Mouse (Mus musculus) forebrain, embryonic 10.5 days (tissue): ENCODE measurements around the gene 2310061N02Rik. TPM values are rescaled to one million over a fixed set of nuclear protein-coding genes. Genes with fewer than 3 reads are reported as not detected.

ENCODE experiments used
- DNase-seq: peaks from one replicate; pipeline ENCODE4 v3.0.0-alpha.2; 2017; ENCODE audit warnings: low spot score; ENCODE audit errors: extremely low spot score
- H3K27ac ChIP-seq: fragments of 300-500 bp; sonication (generic); 2 replicates; pipeline ENCODE4 v1.5.1; 2016; ENCODE audit warnings: mild to moderate bottlenecking
- H3K27me3 ChIP-seq: fragments of 300-500 bp; sonication (generic); 2 replicates; pipeline ENCODE4 v1.6.1; 2016; ENCODE audit warnings: mild to moderate bottlenecking; ENCODE audit not compliant: poor library complexity, severe bottlenecking
- H3K36me3 ChIP-seq: fragments of 300-500 bp; sonication (generic); replicated peaks from 2 replicates; pipeline ENCODE4 v1.6.1; 2016; ENCODE audit warnings: mild to moderate bottlenecking, moderate library complexity
- H3K4me1 ChIP-seq: fragments of 300-500 bp; sonication (generic); 2 replicates; pipeline ENCODE4 v1.6.1; 2016
- H3K4me3 ChIP-seq: fragments of 300-500 bp; sonication (generic); 2 replicates; pipeline ENCODE4 v1.5.1; 2016; ENCODE audit warnings: mild to moderate bottlenecking, moderate library complexity
- H3K9me3 ChIP-seq: fragments of 300-500 bp; sonication (generic); 2 replicates; pipeline ENCODE4 v1.6.1; 2016; ENCODE audit warnings: mild to moderate bottlenecking, moderate library complexity
- WGBS: fragments of 180-500 bp; shearing (Covaris S2); methylation state at CpG from one replicate; pipeline ENCODE4 v1.1.7; 2016; 5-methylcytosine and 5-hydroxymethylcytosine counted together
- polyA plus RNA-seq: library from polyadenylated mRNA; unstranded; fragments of >200 nt; fragmentation: Nextera tagmentation; extraction: Ambion mirVana; gene quantifications from 2 replicates; pipeline ENCODE4 v1.2.1, GENCODE M21; 2016

Gene 2310061N02Rik
- polyA plus RNA-seq, 1 experiment from 2014 or later, result not detected

DNA sequence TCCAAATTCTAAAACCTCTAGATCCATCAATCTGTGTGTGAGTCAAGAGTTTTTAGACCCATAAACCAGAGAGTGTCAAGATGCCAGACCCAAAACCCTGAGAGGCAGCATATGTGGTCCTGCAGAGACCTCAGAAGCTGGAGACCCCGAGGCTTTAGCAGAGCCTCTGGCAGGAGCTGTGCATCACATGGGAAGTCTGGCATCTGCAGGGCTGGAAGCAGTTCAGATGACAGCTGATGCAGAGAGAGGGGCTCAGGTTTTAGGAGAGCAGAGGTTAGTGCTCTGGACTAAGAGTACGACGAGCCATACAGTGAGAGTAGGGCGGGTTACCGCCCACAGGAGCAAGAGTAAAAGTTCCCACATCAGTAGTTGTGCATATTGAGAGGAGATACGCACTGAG is 28.7 kb downstream of the 2310061N02Rik start:
- no peak overlapping the region for H3K4me3 ChIP-seq
- H3K36me3 ChIP-seq, result no peaks in the 10 kb centered on the region
- WGBS, result 90% methylated on average over 6 of the region's 6 CpGs
- no peak for DNase-seq
- no peaks in the 10 kb centered on the region for H3K27me3 ChIP-seq
- no peaks in the 10 kb centered on the region for H3K9me3 ChIP-seq
- H3K27ac ChIP-seq, result no peak overlapping the region
- peaks cover 3% of the 10 kb centered on the region; the same call in 1 of the 2 replicates for H3K4me1 ChIP-seq

DNA sequence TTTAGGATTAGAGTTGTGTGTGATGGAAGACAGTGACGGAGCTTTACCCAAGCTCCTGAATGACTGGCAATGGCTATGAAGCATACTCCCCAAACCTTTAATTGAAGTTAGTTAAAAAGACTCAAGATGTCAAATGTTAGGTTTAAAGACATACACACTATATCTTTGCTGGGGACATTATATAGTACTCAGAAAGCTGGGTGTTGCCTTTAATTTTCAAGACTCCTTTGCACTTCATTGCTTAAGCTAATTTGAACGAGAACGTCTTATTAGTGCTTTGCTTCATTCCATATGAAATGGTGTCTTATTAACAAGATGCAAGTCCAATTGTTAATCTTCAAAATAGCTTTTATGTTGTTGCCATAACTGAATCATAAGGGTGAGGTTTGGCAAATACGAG is 36.2 kb downstream of the 2310061N02Rik start, which contains the start of gene Krtap27-1:
Gene Krtap27-1 (minus strand): TSS at position 101 of the 400 bp plus-strand sequence.
- no peaks in the 10 kb centered on the region for H3K9me3 ChIP-seq
- 91% methylated on average over 4 of the region's 4 CpGs for WGBS
- DNase-seq, result no peak

DNA sequence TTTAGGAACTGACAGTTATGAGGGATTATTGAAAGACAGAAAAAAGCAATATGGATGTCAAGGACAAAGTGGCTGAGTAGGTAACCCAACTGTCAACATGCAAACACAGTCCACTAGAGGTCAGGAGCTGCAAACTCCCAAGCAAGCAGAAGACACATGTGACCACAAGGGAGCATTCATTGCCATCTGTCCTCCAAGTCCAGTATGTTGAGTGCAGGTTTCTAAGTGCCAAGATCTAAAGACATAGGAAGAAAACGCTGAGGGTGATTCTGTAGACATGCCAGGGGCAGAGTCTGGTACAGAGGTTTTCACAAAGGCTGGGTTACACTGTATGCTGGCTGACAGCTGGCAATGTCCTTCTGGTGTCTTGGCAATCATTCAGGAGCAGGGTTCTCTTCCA is 50.3 kb downstream of the 2310061N02Rik start:
- 76% methylated on average over 1 of the region's 1 CpGs for WGBS
- Histone ChIP-seq H3K4me1 (no peaks in the 10 kb centered on the region), H3K9me3 (no peaks in the 10 kb centered on the region), H3K4me3 (no peak overlapping the region), H3K36me3 (no peaks in the 10 kb centered on the region), H3K27ac (no peak overlapping the region), H3K27me3 (no peaks in the 10 kb centered on the region)
- no peak for DNase-seq

More for the DNA sequence above, 36.2 kb downstream of the 2310061N02Rik start, which contains the start of gene Krtap27-1:
- Histone ChIP-seq H3K27me3 (no peaks in the 10 kb centered on the region), H3K4me3 (no peak within 1 kb of the TSS), H3K27ac (no peak within 1 kb of the TSS), H3K4me1 (no peaks in the 10 kb centered on the region), H3K36me3 (no peaks in the 10 kb centered on the region)

Other genes with a start within 250 kb of the 2310061N02Rik start
- gene Cldn17, start 201.0 kb downstream of the 2310061N02Rik start, polyA plus RNA-seq, result not detected in 2 replicates
- 1.4 TPM in 2 replicates for gene Cldn8, start 144.8 kb downstream of the 2310061N02Rik start, polyA plus RNA-seq
- not detected in 2 replicates for gene Krtap24-1, start 95.7 kb downstream of the 2310061N02Rik start, polyA plus RNA-seq
- gene 2310079G19Rik, start 80.3 kb downstream of the 2310061N02Rik start, polyA plus RNA-seq, result not detected in 2 replicates
- gene Krtap26-1, start 60.2 kb downstream of the 2310061N02Rik start, polyA plus RNA-seq, result not detected in 2 replicates
- gene Krtap27-1, start 36.3 kb downstream of the 2310061N02Rik start, polyA plus RNA-seq, result not detected in 2 replicates
- not detected in 2 replicates for gene Krtap13-1, start 20.9 kb upstream of the 2310061N02Rik start, polyA plus RNA-seq
- not detected in 2 replicates for gene Krtap13, start 43.7 kb upstream of the 2310061N02Rik start, polyA plus RNA-seq
- gene 2310034C09Rik, start 50.9 kb upstream of the 2310061N02Rik start, polyA plus RNA-seq, result not detected in 2 replicates
- gene 2310057N15Rik, start 66.2 kb upstream of the 2310061N02Rik start, polyA plus RNA-seq, result not detected in 2 replicates
- gene Gm5965, start 69.9 kb upstream of the 2310061N02Rik start, polyA plus RNA-seq, result not detected in 2 replicates
- not detected in 2 replicates for gene Gm20741, start 104.3 kb upstream of the 2310061N02Rik start, polyA plus RNA-seq
- not detected in 2 replicates for gene Krtap15, start 112.3 kb upstream of the 2310061N02Rik start, polyA plus RNA-seq
- not detected in 2 replicates for gene Krtap14, start 118.2 kb upstream of the 2310061N02Rik start, polyA plus RNA-seq
- gene Krtap19-1, start 161.4 kb upstream of the 2310061N02Rik start, polyA plus RNA-seq, result not detected in 2 replicates
- not detected in 2 replicates for gene Krtap19-2, start 166.3 kb upstream of the 2310061N02Rik start, polyA plus RNA-seq
- gene Krtap19-3, start 170.1 kb upstream of the 2310061N02Rik start, polyA plus RNA-seq, result not detected in 2 replicates
- not detected in 2 replicates for gene Krtap19-4, start 177.1 kb upstream of the 2310061N02Rik start, polyA plus RNA-seq
- gene Krtap19-5, start 188.5 kb upstream of the 2310061N02Rik start, polyA plus RNA-seq, result not detected in 2 replicates
- not detected in 2 replicates for gene Krtap19-9b, start 224.3 kb upstream of the 2310061N02Rik start, polyA plus RNA-seq